Mouse (Mus musculus): Measurements from ENCODE around the gene Ikzf2. TPM values are rescaled to one million over a fixed set of nuclear protein-coding genes. Genes with fewer than 3 reads are reported as not detected.
A peak's percentile ranks its signal among the peaks of the same experiment; 100 is the strongest.

Ikzf2 gene
- total RNA-seq (2021): 1 to 10 TPM; 7.7 to 9.9 TPM
- polyA plus RNA-seq (2012; rRNA removed): 0.22 and 0.80 TPM in 2 replicates
- long read RNA-seq, partial matches to known transcripts: 0 of 1 reads
- long read RNA-seq, other reads (novel, unspliced or antisense): 1 of 1 reads

- peak; percentile 89 for DNase-seq
Measured at GRCm38 (mm10) chr1:69687076-69687991, at the start of gene Ikzf2. Gene Ikzf2, minus strand, starts transcription at chr1:69687245.

GRCm38 (mm10) chr1:69729729-69730128 is 42.7 kb upstream of the Ikzf2 start:
- no peak for DNase-seq

GRCm38 (mm10) chr1:69729031-69729679 is 42.1 kb upstream of the Ikzf2 start:
- DNase-seq: no peak

- no peak for DNase-seq
Measured at GRCm38 (mm10) chr1:69727968-69728367, 40.9 kb upstream of the Ikzf2 start.

DNA sequence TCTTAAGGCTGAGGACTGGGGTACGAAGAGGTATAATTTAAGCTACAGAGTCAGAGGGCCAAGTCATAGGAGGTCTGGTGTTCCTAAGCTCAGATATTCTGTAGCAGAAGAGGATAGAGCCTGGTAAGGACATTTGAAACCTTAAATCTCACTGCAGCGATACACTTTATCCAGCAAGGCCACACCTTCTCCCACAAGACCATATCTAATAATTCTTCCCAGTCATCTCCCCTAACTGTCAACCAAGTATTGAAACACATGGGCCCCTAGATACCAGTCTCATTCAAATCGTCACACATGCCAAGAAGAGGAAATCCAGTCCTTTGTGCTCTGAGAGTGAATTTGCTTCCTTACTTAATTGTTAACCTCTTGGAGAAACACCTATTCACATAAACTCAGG is 30.1 kb upstream of the Ikzf2 start:
- DNase-seq: no peak

DNA sequence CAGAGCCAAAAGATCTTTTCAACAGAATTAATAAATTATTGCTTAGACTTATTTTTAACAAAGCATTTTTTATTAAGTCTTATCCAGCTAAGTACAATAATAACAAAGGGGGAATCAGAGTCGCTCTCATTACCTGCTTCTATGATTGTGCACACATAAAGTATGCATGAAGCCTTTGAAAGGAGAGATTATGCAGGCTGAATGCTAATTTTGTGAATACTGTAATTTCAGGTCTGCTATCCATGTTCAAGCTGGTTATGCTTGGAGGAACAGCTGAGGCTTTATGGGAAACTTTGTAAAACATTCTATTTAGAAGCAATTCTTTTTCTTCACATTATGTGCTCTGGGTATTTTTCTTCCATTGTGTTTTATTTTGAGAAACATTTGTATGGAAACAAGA is 21.5 kb upstream of the Ikzf2 start:
- DNase-seq: no peak

- no peak for DNase-seq
Measured at GRCm38 (mm10) chr1:69703506-69704156, 16.6 kb upstream of the Ikzf2 start.

DNA sequence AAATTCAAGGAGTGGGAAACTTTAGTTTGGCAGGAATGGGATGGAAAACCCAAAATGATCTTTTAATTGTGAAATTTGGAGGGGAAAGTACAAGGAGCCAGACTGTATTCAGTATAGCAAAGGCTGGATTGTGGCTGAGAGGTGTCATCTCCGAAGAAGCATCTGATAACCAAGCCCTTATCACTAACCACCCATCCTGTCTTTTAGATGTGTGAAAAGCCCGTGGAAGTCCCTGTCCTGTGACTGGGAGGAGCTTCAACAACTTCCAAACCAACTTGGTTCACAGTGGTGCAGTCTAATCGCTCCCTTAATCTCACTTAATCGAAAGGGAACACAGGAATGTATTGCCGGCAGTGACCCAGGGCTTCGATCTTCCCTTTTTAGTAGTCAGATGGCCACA is 4.9 kb upstream of the Ikzf2 start:
- no peak for DNase-seq

GRCm38 (mm10) chr1:69688961-69689360 is 1.9 kb upstream of the Ikzf2 start:
- DNase-seq: peak; percentile 83

DNA sequence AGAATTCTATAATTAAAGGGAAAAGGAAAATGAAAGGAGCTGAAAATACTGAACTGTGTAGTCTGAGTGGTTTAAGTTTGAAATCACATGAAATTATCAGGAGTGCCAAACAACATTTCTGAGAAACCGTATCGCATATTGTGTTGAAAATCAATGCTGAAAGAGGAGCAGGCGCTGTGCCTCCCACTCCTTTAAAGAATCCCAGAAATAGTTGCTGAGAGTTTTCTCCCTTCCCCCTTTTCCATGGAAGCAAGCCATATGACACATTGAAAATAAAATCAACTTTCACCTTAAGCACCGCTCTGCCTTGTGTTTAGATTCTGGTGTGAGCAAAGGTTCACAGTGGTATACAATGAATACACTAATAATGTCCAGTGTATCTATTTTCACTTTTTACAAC is 1.1 kb upstream of the Ikzf2 start:
- DNase-seq: peak; percentile 9

DNA sequence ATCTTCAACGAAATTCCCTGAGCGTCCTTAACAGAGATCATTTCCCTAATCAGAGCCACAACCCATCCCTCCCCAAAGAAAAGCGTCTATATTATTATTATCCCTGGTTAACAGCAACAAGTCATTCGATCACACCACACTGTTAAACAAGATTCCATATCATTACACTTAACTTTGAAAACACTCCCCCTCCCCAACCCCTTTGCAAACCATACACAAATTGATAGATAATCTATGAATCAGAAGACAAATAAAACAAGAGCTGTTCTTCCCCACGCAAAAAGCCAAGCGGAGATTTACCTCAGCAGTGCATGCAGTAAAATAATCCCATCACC is 337 bp downstream of the Ikzf2 start:
- no peak for DNase-seq

DNA sequence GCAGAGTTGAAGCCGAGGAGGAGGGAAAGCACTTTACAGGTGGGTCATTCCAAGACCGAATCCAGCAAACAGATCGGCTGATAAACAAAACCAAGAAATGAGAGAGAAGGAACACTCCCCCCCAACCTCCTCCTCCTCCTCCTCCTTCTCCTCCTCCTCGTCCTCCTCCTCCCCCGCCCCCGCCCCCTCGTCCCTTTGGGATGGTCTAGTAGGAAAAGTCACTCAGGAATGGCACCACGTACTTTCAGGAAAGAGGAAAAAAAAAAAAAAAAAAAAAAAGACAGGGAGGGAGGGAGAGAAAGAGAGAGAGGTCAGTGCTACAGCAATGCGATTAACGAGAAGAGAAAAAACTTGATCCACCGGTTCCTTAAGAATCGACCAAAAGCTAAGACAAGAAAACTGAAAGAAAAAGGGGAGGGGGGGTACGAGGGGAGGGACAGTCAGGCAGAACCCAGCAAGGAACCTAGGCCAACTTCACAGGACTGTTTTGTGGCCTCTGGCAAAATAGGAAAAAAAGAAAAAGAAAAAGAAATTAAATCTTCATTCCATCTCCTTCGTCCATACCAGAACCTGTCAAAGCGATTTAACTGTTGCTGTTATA is 1.1 kb downstream of the Ikzf2 start:
- peak; percentile 6 for DNase-seq

- DNase-seq: peak; percentile 25
Measured at GRCm38 (mm10) chr1:69685049-69685889, 1.8 kb downstream of the Ikzf2 start.

GRCm38 (mm10) chr1:69684280-69685040 is 2.6 kb downstream of the Ikzf2 start:
- DNase-seq: peak; percentile 4

DNA sequence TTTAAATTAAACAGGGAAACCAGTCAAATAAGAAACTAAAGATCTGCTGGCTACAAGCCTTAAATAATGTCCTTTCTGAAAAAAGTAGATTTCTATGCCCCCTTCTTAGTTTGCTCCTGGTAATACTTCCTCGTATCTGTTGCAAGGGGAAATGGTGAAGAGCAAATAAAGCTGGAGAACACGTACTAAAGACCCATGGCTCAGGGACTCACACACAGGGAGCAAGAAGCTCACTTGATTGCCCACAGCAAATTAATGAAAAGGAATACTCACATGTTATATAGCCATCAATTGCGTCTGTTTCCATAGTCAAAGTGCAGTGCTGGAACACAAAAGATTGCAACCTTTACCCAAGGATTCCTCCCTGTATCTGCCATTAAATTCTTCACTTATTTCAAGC is 3.2 kb downstream of the Ikzf2 start:
- no peak for DNase-seq

- DNase-seq: no peak
Measured at GRCm38 (mm10) chr1:69683058-69683457, 4.0 kb downstream of the Ikzf2 start.

- DNase-seq: no peak
Measured at GRCm38 (mm10) chr1:69682261-69682660, 4.8 kb downstream of the Ikzf2 start.

DNA sequence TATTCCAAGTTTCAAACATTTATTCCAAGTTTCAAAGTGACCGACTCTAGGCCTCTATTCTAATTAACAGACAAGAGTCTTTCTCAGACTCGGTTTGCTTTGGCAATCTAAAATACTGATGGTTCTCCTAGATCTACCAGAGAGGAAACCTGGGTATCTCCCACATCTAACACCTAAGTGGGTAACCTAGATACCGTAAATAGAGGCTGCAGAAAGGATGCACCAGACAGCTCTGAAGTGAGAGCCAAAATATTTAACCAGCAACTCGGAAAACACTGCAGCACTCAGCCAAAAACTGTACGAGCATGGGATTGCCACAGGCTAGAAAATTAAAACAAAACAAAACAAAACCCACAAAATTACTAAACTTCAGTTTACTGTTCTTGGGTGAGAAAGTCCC is 6.0 kb downstream of the Ikzf2 start:
- no peak for DNase-seq

GRCm38 (mm10) chr1:69680501-69680900 is 6.5 kb downstream of the Ikzf2 start:
- DNase-seq: no peak

DNA sequence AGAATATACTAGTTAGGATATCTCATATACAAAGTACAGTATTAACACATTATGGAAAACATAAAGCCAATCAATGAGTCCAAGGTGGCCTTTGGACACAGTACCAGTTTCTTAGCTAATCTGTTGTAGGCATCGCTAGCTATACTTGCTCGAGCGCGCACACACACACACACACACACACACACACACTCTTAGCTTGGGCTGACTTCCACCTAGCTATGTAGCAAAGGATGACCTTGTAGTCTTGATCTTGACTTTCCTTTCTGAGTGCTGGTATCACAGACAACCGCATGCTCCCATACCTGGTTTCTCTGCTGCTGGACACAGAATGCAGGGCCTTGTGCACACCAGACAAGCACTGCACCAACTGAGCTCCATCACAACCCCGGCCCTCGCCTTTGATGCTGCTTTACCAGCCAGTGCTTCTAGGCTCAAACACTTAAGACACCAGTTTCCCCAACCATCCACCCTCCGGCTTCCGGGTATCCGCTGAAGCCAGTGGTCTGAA is 17.1 kb downstream of the Ikzf2 start:
- no peak for DNase-seq

Data from adrenal gland, adult 2 months (tissue).